Mouse (Mus musculus) forebrain, embryonic 12.5 days (tissue): ENCODE measurements around the gene Igfals. TPM values are rescaled to one million over a fixed set of nuclear protein-coding genes. Genes with fewer than 3 reads are reported as not detected.

Source experiments
- ATAC-seq: fragments of 200-750 bp; cut with Nextera tagmentation; 2 replicates; pipeline ENCODE4 v1.8.0; 2017; ENCODE audit warnings: moderate TSS enrichment; ENCODE audit not compliant: low FRiP score
- H3K27ac ChIP-seq: fragments of 300-500 bp; sonication (generic); 2 replicates; pipeline ENCODE4 v1.5.1; 2016; ENCODE audit warnings: mild to moderate bottlenecking
- H3K27me3 ChIP-seq: fragments of 300-500 bp; sonication (generic); 2 replicates; pipeline ENCODE4 v1.6.1; 2016; ENCODE audit warnings: mild to moderate bottlenecking
- H3K36me3 ChIP-seq: fragments of 300-500 bp; sonication (generic); replicated peaks from 2 replicates; pipeline ENCODE4 v1.6.1; 2016; ENCODE audit warnings: mild to moderate bottlenecking
- H3K4me1 ChIP-seq: fragments of 300-500 bp; sonication (generic); 2 replicates; pipeline ENCODE4 v1.6.1; 2016
- H3K4me2 ChIP-seq: fragments of 300-500 bp; sonication (generic); 2 replicates; pipeline ENCODE4 v1.6.1; 2016; ENCODE audit warnings: mild to moderate bottlenecking, moderate library complexity
- H3K4me3 ChIP-seq: fragments of 300-500 bp; sonication (generic); replicated peaks from 2 replicates; pipeline ENCODE4 v1.5.1; 2016; ENCODE audit warnings: mild to moderate bottlenecking
- H3K9ac ChIP-seq: fragments of 300-500 bp; sonication (generic); 2 replicates; pipeline ENCODE4 v1.6.1; 2016; ENCODE audit warnings: mild to moderate bottlenecking
- H3K9me3 ChIP-seq: fragments of 300-500 bp; sonication (generic); 2 replicates; pipeline ENCODE4 v1.6.1; 2016
- WGBS: fragments of 180-500 bp; shearing (Covaris S2); methylation state at CpG from one replicate; pipeline ENCODE4 v1.1.7; 2016; 5-methylcytosine and 5-hydroxymethylcytosine counted together
- polyA plus RNA-seq: library from polyadenylated mRNA; unstranded; fragments of >200 nt; fragmentation: Nextera tagmentation; extraction: Ambion mirVana; gene quantifications from 2 replicates; pipeline ENCODE4 v1.2.1, GENCODE M21; 2016

The Igfals gene
- polyA plus RNA-seq, 1 experiment from 2014 or later: 0.20 TPM

- Histone ChIP-seq H3K9me3 (no peaks in the 10 kb centered on the region), H3K36me3 (peaks cover 55% of the 10 kb centered on the region), H3K27me3 (no peaks in the 10 kb centered on the region), H3K27ac (no peak overlapping the region), H3K4me3 (no peak overlapping the region), H3K4me2 (no peak overlapping the region), H3K9ac (no peak overlapping the region), H3K4me1 (peaks cover 34% of the 10 kb centered on the region)
- no peak for ATAC-seq
- WGBS: 92% methylated on average over 3 of the region's 3 CpGs
Measured at GRCm38 (mm10) chr17:24888862-24889261, 23.1 kb downstream of the Igfals start.

GRCm38 (mm10) chr17:24890151-24891092 lies 24.6 kb downstream of the Igfals start:
- no peak overlapping the region for H3K4me3 ChIP-seq

DNA sequence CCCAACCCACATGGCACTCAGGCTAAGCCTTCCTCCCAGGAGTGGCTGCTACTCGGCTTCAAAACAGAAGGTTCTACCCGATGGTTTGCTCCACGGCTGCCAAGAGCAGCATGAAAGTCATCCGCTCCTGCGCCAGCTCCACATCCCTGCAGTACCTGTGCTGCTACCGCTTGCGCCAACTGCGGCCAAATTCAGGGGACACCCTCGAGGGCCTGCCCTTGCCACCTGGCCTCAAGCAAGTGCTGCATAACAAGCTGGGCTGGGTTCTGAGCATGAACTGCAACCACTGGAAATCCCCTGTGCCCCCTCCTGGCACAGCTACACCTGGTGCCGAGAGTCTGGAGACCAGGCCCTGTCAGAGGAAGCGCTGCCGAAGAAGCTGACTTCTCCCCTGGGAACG lies 25.5 kb downstream of the Igfals start:
- H3K36me3 ChIP-seq: peaks cover 44% of the 10 kb centered on the region
- H3K4me1 ChIP-seq: peaks cover 39% of the 10 kb centered on the region
- H3K27me3 ChIP-seq: no peaks in the 10 kb centered on the region
- H3K4me2 ChIP-seq: no peak overlapping the region
- no peak overlapping the region for H3K27ac ChIP-seq
- no peaks in the 10 kb centered on the region for H3K9me3 ChIP-seq
- H3K4me3 ChIP-seq: no peak overlapping the region
- no peak for ATAC-seq
- WGBS: 90% methylated on average over 13 of the region's 13 CpGs
- H3K9ac ChIP-seq: no peak overlapping the region

More at GRCm38 (mm10) chr17:24890151-24891092, 24.6 kb downstream of the Igfals start:
- no peak for ATAC-seq
- peaks cover 44% of the 10 kb centered on the region for H3K36me3 ChIP-seq
- 88% methylated on average over 19 of the region's 19 CpGs for WGBS
- peaks cover 35% of the 10 kb centered on the region for H3K4me1 ChIP-seq
- no peaks in the 10 kb centered on the region for H3K27me3 ChIP-seq
- H3K9me3 ChIP-seq: no peaks in the 10 kb centered on the region
- H3K27ac ChIP-seq: no peak overlapping the region
- H3K9ac ChIP-seq: no peak overlapping the region
- no peak overlapping the region for H3K4me2 ChIP-seq

- no peaks in the 10 kb centered on the region for H3K27me3 ChIP-seq
- peaks cover 52% of the 10 kb centered on the region for H3K36me3 ChIP-seq
- H3K9me3 ChIP-seq: no peaks in the 10 kb centered on the region
- WGBS: 90% methylated on average over 12 of the region's 12 CpGs
- no peak overlapping the region for H3K4me3 ChIP-seq
- no peak overlapping the region for H3K9ac ChIP-seq
- H3K27ac ChIP-seq: no peak overlapping the region
- no peak overlapping the region for H3K4me2 ChIP-seq
- H3K4me1 ChIP-seq: peaks cover 42% of the 10 kb centered on the region
- no peak for ATAC-seq
Measured at GRCm38 (mm10) chr17:24892785-24893184, 27.0 kb downstream of the Igfals start.

- ATAC-seq: no peak
- Histone ChIP-seq H3K4me3 (no peak overlapping the region), H3K27me3 (no peaks in the 10 kb centered on the region), H3K36me3 (peaks cover 57% of the 10 kb centered on the region), H3K27ac (no peak overlapping the region), H3K4me2 (peak overlapping the region; percentile 98; the same call in 1 of the 2 replicates), H3K9me3 (no peaks in the 10 kb centered on the region), H3K4me1 (peaks cover 39% of the 10 kb centered on the region), H3K9ac (no peak overlapping the region)
- WGBS: 98% methylated on average over 2 of the region's 2 CpGs
Measured at GRCm38 (mm10) chr17:24893276-24893675, 27.5 kb downstream of the Igfals start.

DNA sequence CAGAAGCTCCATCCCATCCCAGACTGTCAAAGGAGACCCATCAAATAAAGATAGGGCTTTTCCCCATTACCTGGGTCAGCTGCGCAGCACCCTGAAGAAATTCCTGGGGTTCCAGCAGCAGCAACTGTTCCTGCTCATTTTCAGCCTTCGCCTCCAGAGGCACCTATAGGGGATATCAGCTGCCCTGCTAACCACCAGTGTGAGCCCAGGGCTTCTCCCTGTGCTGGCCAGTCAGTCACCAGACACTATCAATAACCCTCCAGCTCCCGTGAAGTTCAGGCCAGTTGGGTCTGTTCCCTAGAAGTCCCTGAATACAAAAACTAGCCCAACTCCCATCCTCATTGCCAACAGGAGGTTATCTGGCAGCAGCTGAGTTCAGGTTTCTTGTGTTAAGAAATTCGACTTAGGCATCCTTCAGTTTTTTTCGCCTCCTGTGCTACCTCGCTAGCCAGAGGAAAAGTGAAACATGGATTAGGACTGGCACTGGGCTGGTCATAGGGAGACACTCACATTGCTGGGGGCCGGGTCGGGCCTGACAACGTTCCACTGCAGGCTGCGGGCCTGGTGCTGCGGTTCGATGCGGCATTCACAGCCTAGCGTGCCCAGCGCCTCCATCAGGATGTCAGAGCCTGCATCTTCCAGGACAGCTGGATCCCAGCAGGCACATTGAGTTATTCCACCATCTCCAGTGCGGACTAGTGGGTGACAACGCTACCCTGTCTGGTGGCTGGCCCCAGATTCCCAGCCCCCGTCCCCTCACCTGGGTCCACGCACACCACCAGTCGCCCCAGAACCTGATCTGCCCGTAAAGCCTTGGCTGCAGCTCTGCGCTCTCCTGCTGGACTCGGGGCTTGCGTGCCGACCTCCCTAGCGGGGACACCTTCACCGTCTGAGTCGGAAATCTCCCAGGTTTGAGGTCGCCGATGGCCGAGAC lies 28.5 kb downstream of the Igfals start:
- Histone ChIP-seq H3K9ac (peak overlapping the region; percentile 91), H3K9me3 (no peaks in the 10 kb centered on the region)
- WGBS: 13% methylated on average over 31 of the region's 31 CpGs

GRCm38 (mm10) chr17:24894995-24895547 lies 29.3 kb downstream of the Igfals start, which contains the start of the genes Eme2 and Mrps34:
Eme2 (minus strand) TSS chr17:24895087.
Mrps34 (plus strand) TSS chr17:24895116.
- peak within 1 kb of the TSS; percentile 81 for H3K27ac ChIP-seq
- under 1% methylated on average over 62 of the region's 62 CpGs for WGBS
- no peaks in the 10 kb centered on the region for H3K27me3 ChIP-seq
- ATAC-seq: peak; percentile 65
- peak within 1 kb of the TSS; percentile 89 for H3K4me3 ChIP-seq
- H3K36me3 ChIP-seq: peaks cover 65% of the 10 kb centered on the region
- H3K4me1 ChIP-seq: peaks cover 38% of the 10 kb centered on the region
- no peaks in the 10 kb centered on the region for H3K9me3 ChIP-seq
- H3K4me2 ChIP-seq: peak within 1 kb of the TSS; percentile 98
- H3K9ac ChIP-seq: peak within 1 kb of the TSS; percentile 91

More for the DNA sequence above, 28.5 kb downstream of the Igfals start:
- Histone ChIP-seq H3K4me3 (peak overlapping the region; percentile 89), H3K27me3 (no peaks in the 10 kb centered on the region), H3K27ac (peak overlapping the region; percentile 78), H3K4me1 (peaks cover 38% of the 10 kb centered on the region), H3K36me3 (peaks cover 65% of the 10 kb centered on the region), H3K4me2 (peak overlapping the region; percentile 98)
- peak; percentile 30 for ATAC-seq

DNA sequence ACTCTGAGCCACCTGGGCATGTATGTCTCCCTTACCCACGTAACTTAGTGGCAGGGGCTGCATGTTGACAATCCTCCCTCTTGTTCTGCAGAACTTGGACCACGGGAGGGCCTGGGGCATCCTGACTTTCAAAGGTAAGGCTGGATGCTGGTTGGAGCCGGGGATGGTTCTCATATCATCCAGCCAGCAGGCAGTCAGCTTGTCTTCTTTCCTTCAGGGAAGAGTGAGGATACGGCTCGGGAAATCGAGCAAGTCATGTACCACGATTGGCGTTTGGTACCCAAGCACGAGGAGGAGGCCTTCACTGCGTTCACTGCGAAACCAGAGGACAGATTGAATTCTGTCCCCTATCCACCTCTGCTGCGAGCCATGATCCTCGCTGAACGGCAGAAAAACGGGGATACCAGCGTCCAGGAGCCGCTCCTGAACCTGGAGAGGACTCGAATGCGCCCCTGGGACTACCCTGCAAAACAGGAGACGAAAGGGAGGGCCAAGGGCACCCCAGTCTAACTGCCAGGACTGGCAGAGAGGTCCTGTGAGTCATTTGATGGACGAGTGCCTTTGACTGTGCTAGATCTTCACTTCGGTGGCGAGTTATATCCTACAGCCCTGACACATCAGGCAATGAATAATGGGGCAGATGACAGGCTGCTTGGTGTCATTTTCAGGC lies 29.9 kb downstream of the Igfals start:
- peak overlapping the region; percentile 91 for H3K9ac ChIP-seq
- H3K4me1 ChIP-seq: peaks cover 38% of the 10 kb centered on the region
- 15% methylated on average over 23 of the region's 23 CpGs for WGBS
- H3K27ac ChIP-seq: peak overlapping the region; percentile 81
- peak overlapping the region; percentile 98 for H3K4me2 ChIP-seq
- H3K27me3 ChIP-seq: no peaks in the 10 kb centered on the region
- H3K9me3 ChIP-seq: no peaks in the 10 kb centered on the region
- peak overlapping the region; percentile 89 for H3K4me3 ChIP-seq
- H3K36me3 ChIP-seq: peaks cover 65% of the 10 kb centered on the region
- ATAC-seq: no peak

DNA sequence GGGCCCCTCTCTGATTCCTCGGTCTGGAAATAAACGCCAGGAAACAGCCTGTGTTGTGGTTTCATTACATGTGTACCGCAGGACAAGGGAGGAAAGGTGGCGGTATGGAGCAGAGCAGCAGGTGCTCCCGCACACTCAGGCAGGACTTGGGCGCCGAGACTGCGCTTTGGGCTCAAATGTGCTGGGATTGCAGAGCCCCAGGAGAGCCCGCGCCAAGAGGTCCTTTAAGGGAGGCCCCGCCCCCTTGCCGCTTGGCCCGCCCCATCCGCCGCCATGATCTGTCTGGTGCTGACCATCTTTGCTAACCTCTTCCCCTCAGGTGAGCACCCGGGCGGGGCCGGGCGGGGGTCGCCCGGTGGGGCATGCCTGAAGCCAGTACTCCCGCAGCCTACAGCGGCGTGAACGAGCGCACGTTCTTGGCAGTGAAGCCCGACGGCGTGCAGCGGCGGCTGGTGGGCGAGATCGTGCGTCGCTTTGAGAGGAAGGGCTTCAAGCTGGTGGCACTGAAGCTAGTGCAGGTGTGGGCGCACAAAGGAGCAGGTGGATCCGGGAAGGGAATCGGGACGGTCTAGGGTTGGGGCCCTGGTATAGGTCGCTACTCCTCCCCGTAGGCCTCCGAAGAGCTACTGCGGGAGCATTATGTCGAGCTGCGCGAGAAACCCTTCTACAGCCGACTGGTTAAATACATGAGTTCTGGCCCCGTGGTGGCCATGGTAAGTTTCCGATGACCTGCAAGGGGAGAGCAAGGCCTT lies 30.6 kb downstream of the Igfals start, which contains the start of gene Nme3:
Gene Nme3 (plus strand): TSS at position 260 of the 752 bp plus-strand sequence.
- H3K9ac ChIP-seq: peak within 1 kb of the TSS; percentile 91
- WGBS: 1% methylated on average over 50 of the region's 50 CpGs
- peak within 1 kb of the TSS; percentile 98 for H3K4me2 ChIP-seq
- H3K4me3 ChIP-seq: peak within 1 kb of the TSS; percentile 89
- peak within 1 kb of the TSS; percentile 81 for H3K27ac ChIP-seq
- H3K27me3 ChIP-seq: no peaks in the 10 kb centered on the region
- peaks cover 65% of the 10 kb centered on the region for H3K36me3 ChIP-seq
- peaks cover 38% of the 10 kb centered on the region for H3K4me1 ChIP-seq
- peak; percentile 81 for ATAC-seq
- no peaks in the 10 kb centered on the region for H3K9me3 ChIP-seq

- peak overlapping the region; percentile 91 for H3K9ac ChIP-seq
- H3K4me1 ChIP-seq: peaks cover 38% of the 10 kb centered on the region
- H3K27ac ChIP-seq: peak overlapping the region; percentile 81
- 32% methylated on average over 11 of the region's 11 CpGs for WGBS
- H3K4me2 ChIP-seq: peak overlapping the region; percentile 98
- H3K36me3 ChIP-seq: peaks cover 66% of the 10 kb centered on the region
- no peaks in the 10 kb centered on the region for H3K27me3 ChIP-seq
- no peaks in the 10 kb centered on the region for H3K9me3 ChIP-seq
- H3K4me3 ChIP-seq: peak overlapping the region; percentile 89
- no peak for ATAC-seq
Measured at GRCm38 (mm10) chr17:24896993-24897269, 31.1 kb downstream of the Igfals start.

DNA sequence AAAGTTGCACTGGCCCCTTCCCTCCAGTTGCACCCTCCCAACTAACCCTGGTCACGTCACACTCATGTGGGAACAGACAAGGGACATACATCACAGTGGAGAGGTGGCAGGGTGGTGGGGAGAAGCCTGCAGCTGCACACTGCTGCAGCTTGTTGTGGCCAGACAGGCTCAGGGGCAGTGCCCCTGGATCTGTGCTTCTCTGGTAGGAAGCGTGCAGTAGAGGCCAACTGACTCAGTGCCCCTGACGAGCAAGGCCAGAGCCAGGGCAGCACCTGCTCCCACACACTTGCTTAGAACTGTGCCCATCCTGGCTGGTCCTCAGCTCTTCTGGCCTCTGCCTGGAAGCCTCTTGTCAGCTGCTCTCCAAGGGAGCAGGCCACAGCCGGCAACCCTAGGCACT lies 31.8 kb downstream of the Igfals start:
- Histone ChIP-seq H3K4me3 (peak overlapping the region; percentile 89), H3K4me2 (peak overlapping the region; percentile 98), H3K27ac (no peak overlapping the region), H3K9ac (peak overlapping the region; percentile 91), H3K9me3 (no peaks in the 10 kb centered on the region), H3K27me3 (no peaks in the 10 kb centered on the region), H3K4me1 (peaks cover 38% of the 10 kb centered on the region), H3K36me3 (peaks cover 66% of the 10 kb centered on the region)
- WGBS: 72% methylated on average over 4 of the region's 4 CpGs
- no peak for ATAC-seq
